Mouse (Mus musculus) heart, embryonic 14.5 days (tissue): ENCODE measurements around the gene Alkbh2. TPM values are rescaled to one million over a fixed set of nuclear protein-coding genes. Genes with fewer than 3 reads are reported as not detected.
A peak's percentile ranks its signal among the peaks of the same experiment; 100 is the strongest.

Experiments used
- ATAC-seq: fragments of 200-750 bp; cut with Nextera tagmentation; 2 replicates; pipeline ENCODE4 v1.8.0; 2017; ENCODE audit warnings: low read depth, moderate TSS enrichment; ENCODE audit not compliant: insufficient number of reproducible peaks, insufficient read depth, low FRiP score
- H3K27ac ChIP-seq, 2 experiments: fragments of 200-500 bp in 1 of 2; fragments of 300-500 bp in 1 of 2; sonication (generic) in 1 of 2; replicated peaks in 1 of 2; 2 replicates each; pipeline ENCODE4 v1.5.1; 2012 to 2014; ENCODE audit warnings: low read depth in 2 of 2, low read length in 2 of 2, control low read depth in 1 of 2, mild to moderate bottlenecking in 1 of 2, mixed read lengths in 1 of 2; ENCODE audit not compliant: control insufficient read depth in 1 of 2, insufficient read depth in 1 of 2
- H3K27me3 ChIP-seq: fragments of 300-500 bp; sonication (generic); 2 replicates; pipeline ENCODE4 v1.6.1; 2014; ENCODE audit warnings: mild to moderate bottlenecking, low read length, control low read depth; ENCODE audit not compliant: control insufficient read depth, insufficient read depth
- H3K36me3 ChIP-seq: fragments of 300-500 bp; sonication (generic); 2 replicates; pipeline ENCODE4 v1.6.1; 2014; ENCODE audit warnings: mild to moderate bottlenecking, control low read depth, low read length, mixed read lengths; ENCODE audit not compliant: control insufficient read depth, insufficient read depth
- H3K4me1 ChIP-seq, 2 experiments: fragments of 200-500 bp in 1 of 2; fragments of 300-500 bp in 1 of 2; sonication (generic) in 1 of 2; 2 replicates each; pipeline ENCODE4 v1.6.1; 2012 to 2014; ENCODE audit warnings: low read length in 2 of 2, control low read depth in 1 of 2, mixed read lengths in 1 of 2; ENCODE audit not compliant: control insufficient read depth in 2 of 2, insufficient read depth in 2 of 2
- H3K4me2 ChIP-seq: fragments of 300-500 bp; sonication (generic); 2 replicates; pipeline ENCODE4 v1.6.1; 2014; ENCODE audit warnings: mild to moderate bottlenecking, low read length
- H3K4me3 ChIP-seq, 2 experiments: fragments of 200-500 bp in 1 of 2; fragments of 300-500 bp in 1 of 2; sonication (generic) in 1 of 2; 2 replicates each; pipeline ENCODE4 v1.5.1; 2012 to 2014; ENCODE audit warnings: low read length in 2 of 2, mild to moderate bottlenecking in 2 of 2, control low read depth in 1 of 2, low read depth in 1 of 2, moderate library complexity in 1 of 2; ENCODE audit not compliant: control insufficient read depth in 1 of 2, insufficient read depth in 1 of 2
- H3K9ac ChIP-seq: fragments of 300-500 bp; sonication (generic); 2 replicates; pipeline ENCODE4 v1.6.1; 2014; ENCODE audit warnings: mild to moderate bottlenecking, low read length
- H3K9me3 ChIP-seq: fragments of 300-500 bp; sonication (generic); 2 replicates; pipeline ENCODE4 v1.6.1; 2016; ENCODE audit warnings: low read length, control low read depth; ENCODE audit not compliant: control insufficient read depth
- WGBS: fragments of 180-500 bp; shearing (Covaris S2); extraction: QIAGEN DNeasy Blood & Tissue Kit; methylation state at CpG from one replicate; pipeline ENCODE4 v1.1.7; 2014; 5-methylcytosine and 5-hydroxymethylcytosine counted together
- polyA plus RNA-seq: library from polyadenylated mRNA; unstranded; fragments of >200 nt; fragmentation: Nextera tagmentation; extraction: Ambion mirVana; gene quantifications from 2 replicates; pipeline ENCODE4 v1.2.1, GENCODE M21; 2014

Gene Alkbh2
- polyA plus RNA-seq, 1 experiment from 2014 or later: 9.1 TPM

GRCm38 (mm10) chr5:114113334-114113733 lies 14.7 kb downstream of the Alkbh2 start:
- Histone ChIP-seq H3K9ac (no peak overlapping the region), H3K9me3 (peaks cover 6% of the 10 kb centered on the region; the same call in 1 of the 2 replicates), H3K36me3 (peaks cover 95% of the 10 kb centered on the region), H3K4me1 (no peaks in the 10 kb centered on the region), H3K4me2 (no peak overlapping the region), H3K27ac (no peak overlapping the region), H3K27me3 (no peaks in the 10 kb centered on the region), H3K4me3 (no peak overlapping the region)
- 80% methylated on average over 6 of the region's 6 CpGs for WGBS
- ATAC-seq: no peak

- H3K36me3 ChIP-seq: peaks cover 65% of the 10 kb centered on the region
- 73% methylated on average over 16 of the region's 16 CpGs for WGBS
Observed at GRCm38 (mm10) chr5:114106391-114106935, 21.6 kb downstream of the Alkbh2 start.

GRCm38 (mm10) chr5:114102807-114103206 lies 25.2 kb downstream of the Alkbh2 start:
- H3K27me3 ChIP-seq: no peaks in the 10 kb centered on the region; the same call in 1 of the 2 replicates
- no peak overlapping the region for H3K4me3 ChIP-seq
- peaks cover 32% of the 10 kb centered on the region for H3K36me3 ChIP-seq
- no peak for ATAC-seq
- WGBS: 67% methylated on average over 1 of the region's 1 CpGs
- H3K9me3 ChIP-seq: no peaks in the 10 kb centered on the region
- peaks cover 8 to 9% of the 10 kb centered on the region in 2 experiments for H3K4me1 ChIP-seq
- H3K27ac ChIP-seq: no peak overlapping the region
- no peak overlapping the region for H3K4me2 ChIP-seq
- H3K9ac ChIP-seq: no peak overlapping the region

More at GRCm38 (mm10) chr5:114106391-114106935, 21.6 kb downstream of the Alkbh2 start:
- H3K27ac ChIP-seq: no peak overlapping the region
- H3K9ac ChIP-seq: no peak overlapping the region
- H3K9me3 ChIP-seq: peaks cover 6% of the 10 kb centered on the region; the same call in 1 of the 2 replicates
- H3K4me1 ChIP-seq: no peaks in the 10 kb centered on the region
- ATAC-seq: no peak
- H3K27me3 ChIP-seq: no peaks in the 10 kb centered on the region
- no peak overlapping the region for H3K4me2 ChIP-seq
- H3K4me3 ChIP-seq: no peak overlapping the region

GRCm38 (mm10) chr5:114101873-114102272 lies 26.1 kb downstream of the Alkbh2 start:
- Histone ChIP-seq H3K9me3 (no peaks in the 10 kb centered on the region), H3K4me2 (no peak overlapping the region), H3K27ac (no peak overlapping the region), H3K4me1 (peaks cover 8 to 9% of the 10 kb centered on the region in 2 experiments), H3K4me3 (no peak overlapping the region), H3K27me3 (no peaks in the 10 kb centered on the region; the same call in 1 of the 2 replicates), H3K36me3 (peaks cover 28% of the 10 kb centered on the region), H3K9ac (no peak overlapping the region)
- 82% methylated on average over 4 of the region's 4 CpGs for WGBS
- no peak for ATAC-seq

GRCm38 (mm10) chr5:114100390-114101099 lies 27.5 kb downstream of the Alkbh2 start:
- peak overlapping the region; percentile 93 to 95 for H3K4me3 ChIP-seq
- peaks cover 15% of the 10 kb centered on the region for H3K36me3 ChIP-seq
- peaks cover 8 to 9% of the 10 kb centered on the region in 2 experiments for H3K4me1 ChIP-seq
- H3K9ac ChIP-seq: peak overlapping the region; percentile 93
- ATAC-seq: no peak; the same call in 1 of the 2 replicates
- peak overlapping the region; percentile 83 for H3K4me2 ChIP-seq
- H3K9me3 ChIP-seq: no peaks in the 10 kb centered on the region
- H3K27me3 ChIP-seq: no peaks in the 10 kb centered on the region; the same call in 1 of the 2 replicates
- WGBS: 4% methylated on average over 39 of the region's 64 CpGs
- peak overlapping the region in 1 of 2 experiments; percentile 57; a peak in 1 of 4 replicates for H3K27ac ChIP-seq

- peak; percentile 91 for ATAC-seq
- Histone ChIP-seq H3K4me1 (peaks cover 8 to 9% of the 10 kb centered on the region in 2 experiments), H3K9me3 (no peaks in the 10 kb centered on the region), H3K4me3 (peak overlapping the region; percentile 93 to 95), H3K36me3 (peaks cover 11% of the 10 kb centered on the region; the same call in 1 of the 2 replicates), H3K27me3 (no peaks in the 10 kb centered on the region; the same call in 1 of the 2 replicates), H3K27ac (peak overlapping the region in 1 of 2 experiments; percentile 57; a peak in 1 of 4 replicates), H3K9ac (peak overlapping the region; percentile 93), H3K4me2 (peak overlapping the region; percentile 83)
- 8% methylated on average over 37 of the region's 37 CpGs for WGBS
Observed at GRCm38 (mm10) chr5:114099709-114100389, 28.2 kb downstream of the Alkbh2 start.

GRCm38 (mm10) chr5:114091057-114091807 lies 36.8 kb downstream of the Alkbh2 start, which contains the start of gene Svop:
Gene Svop (minus strand): TSS chr5:114091570.
- no peaks in the 10 kb centered on the region for H3K9me3 ChIP-seq
- H3K4me1 ChIP-seq: peaks cover 0 to 4% of the 10 kb centered on the region in 2 experiments; a peak in 1 of 4 replicates
- no peak within 1 kb of the TSS for H3K27ac ChIP-seq
- H3K4me3 ChIP-seq: peak within 1 kb of the TSS in 1 of 2 experiments; percentile 8; a peak in 1 of 4 replicates
- peaks cover 3% of the 10 kb centered on the region; the same call in 1 of the 2 replicates for H3K27me3 ChIP-seq
- 3% methylated on average over 40 of the region's 40 CpGs for WGBS
- no peak for ATAC-seq
- H3K9ac ChIP-seq: no peak within 1 kb of the TSS
- peak within 1 kb of the TSS; percentile 61 for H3K4me2 ChIP-seq
- no peaks in the 10 kb centered on the region for H3K36me3 ChIP-seq
